Mouse (Mus musculus) lung, postnatal 0 days (tissue): ENCODE results near the gene Cbx1. TPM values are rescaled to one million over a fixed set of nuclear protein-coding genes. Genes with fewer than 3 reads are reported as not detected.
A peak's percentile ranks its signal among the peaks of the same experiment; 100 is the strongest.

Experiments
- ATAC-seq: fragments of 200-750 bp; cut with Nextera tagmentation; 2 replicates; pipeline ENCODE4 v1.8.0; 2017; ENCODE audit warnings: moderate library complexity
- DNase-seq: peaks from one replicate; pipeline ENCODE4 v3.0.0-alpha.2; 2016; ENCODE audit warnings: low spot score
- H3K27ac ChIP-seq: fragments of 300-500 bp; sonication (generic); 2 replicates; pipeline ENCODE4 v1.5.1; 2014; ENCODE audit warnings: antibody characterized with exemption, mild to moderate bottlenecking, low read length, mixed read lengths
- H3K27me3 ChIP-seq: fragments of 300-500 bp; sonication (generic); replicated peaks from 2 replicates; pipeline ENCODE4 v1.6.1; 2014; ENCODE audit warnings: low read length, mixed read lengths; ENCODE audit not compliant: insufficient read depth
- H3K36me3 ChIP-seq: fragments of 300-500 bp; sonication (generic); 2 replicates; pipeline ENCODE4 v1.6.1; 2014; ENCODE audit warnings: low read length, mixed read lengths; ENCODE audit not compliant: insufficient read depth
- H3K4me1 ChIP-seq: fragments of 300-500 bp; sonication (generic); 2 replicates; pipeline ENCODE4 v1.6.1; 2014; ENCODE audit warnings: antibody characterized with exemption, low read depth, low read length, mixed read lengths; ENCODE audit not compliant: insufficient read depth
- H3K4me2 ChIP-seq: fragments of 300-500 bp; sonication (generic); replicated peaks from 2 replicates; pipeline ENCODE4 v1.6.1; 2014; ENCODE audit warnings: low read depth, mild to moderate bottlenecking, low read length, moderate library complexity, mixed read lengths
- H3K4me3 ChIP-seq: fragments of 300-500 bp; sonication (generic); 2 replicates; pipeline ENCODE4 v1.5.1; 2014; ENCODE audit warnings: low read depth, low read length
- H3K9ac ChIP-seq: fragments of 300-500 bp; sonication (generic); replicated peaks from 2 replicates; pipeline ENCODE4 v1.6.1; 2014; ENCODE audit warnings: low read depth, mild to moderate bottlenecking
- H3K9me3 ChIP-seq: fragments of 300-500 bp; sonication (generic); 2 replicates; pipeline ENCODE4 v1.6.1; 2016; ENCODE audit warnings: low read length, mixed read lengths
- CTCF ChIP-seq: IDR thresholded peaks from 2 replicates; pipeline ENCODE4 v1.5.1; 2016; ENCODE audit warnings: antibody characterized with exemption, mild to moderate bottlenecking
- EP300 ChIP-seq: IDR thresholded peaks from 2 replicates; pipeline ENCODE4 v1.6.1; 2016; ENCODE audit warnings: antibody characterized with exemption, mild to moderate bottlenecking, control low read depth
- WGBS: fragments of 180-500 bp; shearing (Covaris S2); extraction: QIAGEN DNeasy Blood & Tissue Kit; methylation state at CpG from one replicate; pipeline ENCODE4 v1.1.7; 2014; 5-methylcytosine and 5-hydroxymethylcytosine counted together
- polyA plus RNA-seq: library from polyadenylated mRNA; unstranded; fragments of >200 nt; fragmentation: Nextera tagmentation; extraction: Ambion mirVana; gene quantifications from 2 replicates; pipeline ENCODE4 v1.2.1, GENCODE M21; 2015

Cbx1 gene
- polyA plus RNA-seq, 1 experiment from 2014 or later = 48.6 TPM

- no peak for TF ChIP-seq CTCF
- no peak for TF ChIP-seq EP300
- no peak overlapping the region for H3K27ac ChIP-seq
- H3K9me3 ChIP-seq = no peaks in the 10 kb centered on the region
- no peak overlapping the region for H3K4me3 ChIP-seq
- no peak overlapping the region for H3K9ac ChIP-seq
- ATAC-seq (no peak), DNase-seq (no peak)
- no peaks in the 10 kb centered on the region for H3K27me3 ChIP-seq
- no peak overlapping the region for H3K4me2 ChIP-seq
- peaks cover 4% of the 10 kb centered on the region; the same call in 1 of the 2 replicates for H3K4me1 ChIP-seq
- H3K36me3 ChIP-seq = peaks cover 19% of the 10 kb centered on the region; the same call in 1 of the 2 replicates
- 98% methylated on average over 9 of the region's 9 CpGs for WGBS
These were observed 17.5 kb upstream of the Cbx1 start for GRCm38 (mm10) chr11:96771274-96771975.

GRCm38 (mm10) chr11:96772413-96772812 lies 16.5 kb upstream of the Cbx1 start:
- WGBS = 76% methylated on average over 9 of the region's 9 CpGs
- DNase-seq (no peak), ATAC-seq (no peak)
- Histone ChIP-seq H3K9me3 (no peaks in the 10 kb centered on the region), H3K27me3 (no peaks in the 10 kb centered on the region), H3K4me2 (no peak overlapping the region), H3K27ac (no peak overlapping the region), H3K4me1 (peaks cover 7% of the 10 kb centered on the region; the same call in 1 of the 2 replicates), H3K9ac (no peak overlapping the region), H3K36me3 (peaks cover 19% of the 10 kb centered on the region; the same call in 1 of the 2 replicates), H3K4me3 (no peak overlapping the region)
- TF ChIP-seq EP300 (no peak), CTCF (no peak)

- no peak overlapping the region for H3K9ac ChIP-seq
- H3K27ac ChIP-seq = no peak overlapping the region
- DNase-seq (peak; percentile 52), ATAC-seq (no peak)
- H3K4me2 ChIP-seq = no peak overlapping the region
- WGBS = 84% methylated on average over 3 of the region's 3 CpGs
- 0 out of 2 replicates have a peak, but pooled peaks cover 3% of the 10 kb centered on the region for H3K4me1 ChIP-seq
- H3K4me3 ChIP-seq = no peak overlapping the region
- no peaks in the 10 kb centered on the region for H3K27me3 ChIP-seq
- peak; percentile 47 for TF ChIP-seq CTCF
- no peak for TF ChIP-seq EP300
- H3K36me3 ChIP-seq = peaks cover 16% of the 10 kb centered on the region; the same call in 1 of the 2 replicates
- no peaks in the 10 kb centered on the region for H3K9me3 ChIP-seq
These were observed 14.4 kb upstream of the Cbx1 start for GRCm38 (mm10) chr11:96774536-96774935.

GRCm38 (mm10) chr11:96775063-96775462 lies 13.9 kb upstream of the Cbx1 start:
- Histone ChIP-seq H3K4me2 (no peak overlapping the region), H3K9me3 (no peaks in the 10 kb centered on the region), H3K36me3 (peaks cover 16% of the 10 kb centered on the region; the same call in 1 of the 2 replicates), H3K27ac (no peak overlapping the region), H3K9ac (no peak overlapping the region), H3K4me3 (no peak overlapping the region), H3K4me1 (0 out of 2 replicates have a peak, but pooled peaks cover 3% of the 10 kb centered on the region), H3K27me3 (no peaks in the 10 kb centered on the region)
- no peak for TF ChIP-seq CTCF
- no peak for TF ChIP-seq EP300
- DNase-seq (no peak), ATAC-seq (no peak)
- WGBS = 79% methylated on average over 8 of the region's 8 CpGs

GRCm38 (mm10) chr11:96775665-96776064 lies 13.3 kb upstream of the Cbx1 start:
- H3K4me2 ChIP-seq = no peak overlapping the region
- 78% methylated on average over 7 of the region's 7 CpGs for WGBS
- DNase-seq (no peak), ATAC-seq (no peak)
- H3K9me3 ChIP-seq = no peaks in the 10 kb centered on the region
- no peaks in the 10 kb centered on the region for H3K27me3 ChIP-seq
- H3K27ac ChIP-seq = no peak overlapping the region
- TF ChIP-seq EP300 (no peak), CTCF (no peak)
- H3K4me1 ChIP-seq = 0 out of 2 replicates have a peak, but pooled peaks cover 3% of the 10 kb centered on the region
- H3K9ac ChIP-seq = no peak overlapping the region
- no peak overlapping the region for H3K4me3 ChIP-seq
- H3K36me3 ChIP-seq = peaks cover 16% of the 10 kb centered on the region; the same call in 1 of the 2 replicates

GRCm38 (mm10) chr11:96776068-96776467 lies 12.9 kb upstream of the Cbx1 start:
- DNase-seq = no peak
- H3K4me1 ChIP-seq = 0 out of 2 replicates have a peak, but pooled peaks cover 3% of the 10 kb centered on the region
- H3K27ac ChIP-seq = no peak overlapping the region
- no peak for ATAC-seq
- H3K9me3 ChIP-seq = no peaks in the 10 kb centered on the region
- no peak overlapping the region; the same call in 1 of the 2 replicates for H3K4me2 ChIP-seq
- H3K4me3 ChIP-seq = no peak overlapping the region
- H3K9ac ChIP-seq = no peak overlapping the region
- TF ChIP-seq CTCF (peak; percentile 32), EP300 (no peak)
- H3K36me3 ChIP-seq = peaks cover 16% of the 10 kb centered on the region; the same call in 1 of the 2 replicates
- WGBS = 45% methylated on average over 3 of the region's 3 CpGs
- H3K27me3 ChIP-seq = no peaks in the 10 kb centered on the region
